Mouse (Mus musculus) olfactory bulb, adult 2 months (tissue): ENCODE results near the gene Gm6525.

Experiments used
- CTCF ChIP-seq: fragments of 200-500 bp; IDR thresholded peaks from 2 replicates; pipeline ENCODE4 v1.5.1; 2012; ENCODE audit warnings: low read depth, mild to moderate bottlenecking, low read length, moderate library complexity; ENCODE audit not compliant: insufficient read depth
- POLR2A ChIP-seq: fragments of 200-500 bp; IDR thresholded peaks from 2 replicates; pipeline ENCODE4 v1.6.1; 2012; ENCODE audit warnings: mild to moderate bottlenecking, low read depth, low read length, moderate library complexity; ENCODE audit not compliant: insufficient read depth

GRCm38 (mm10) chr3:84181102-84181501 lies 7.2 kb downstream of the Gm6525 start:
- TF ChIP-seq CTCF (no peak), POLR2A (no peak)
